Mouse (Mus musculus) cerebellum, postnatal 4 days (tissue): ENCODE data around the gene Kcnd2.

Source experiments
- DNase-seq, 2 experiments: peaks; one replicate each; pipeline ENCODE4 v3.0.0; 2022; ENCODE audit warnings: low spot score in 2 of 2, mixed read lengths in 1 of 2

Gene Kcnd2

DNA sequence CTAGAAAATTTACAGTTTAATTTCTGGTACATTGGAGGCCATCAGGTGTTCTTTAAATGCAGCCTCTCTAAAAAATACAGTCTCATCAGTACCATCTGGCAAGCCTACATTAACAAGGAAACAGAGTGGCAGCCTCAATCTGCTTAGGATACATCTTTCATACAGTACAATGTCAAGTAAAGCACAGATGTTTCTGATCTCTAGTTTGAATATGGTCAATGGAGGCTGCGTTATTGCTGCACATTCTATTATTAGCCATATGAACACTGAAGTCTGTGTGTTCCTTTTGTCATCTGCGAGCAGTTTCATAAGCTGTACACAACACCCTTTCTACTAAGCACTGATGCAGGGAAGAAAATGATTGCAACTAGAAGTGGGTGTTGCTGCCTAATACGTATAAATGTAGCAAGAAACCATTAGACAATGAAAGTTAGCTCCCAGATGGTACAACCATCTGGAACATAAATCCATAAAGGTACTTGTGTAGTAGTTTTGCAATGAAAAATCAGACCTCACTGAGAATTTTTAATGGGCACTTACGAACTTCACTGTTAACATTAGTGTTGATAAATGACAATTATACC, 209.0 kb downstream of the Kcnd2 start:
- no peak for DNase-seq

GRCm38 (mm10) chr6:21431120-21431519, 215.8 kb downstream of the Kcnd2 start:
- no peak for DNase-seq

- DNase-seq: no peak
These were observed 249.4 kb downstream of the Kcnd2 start for GRCm38 (mm10) chr6:21464719-21465118.

GRCm38 (mm10) chr6:21471891-21472544, 256.7 kb downstream of the Kcnd2 start:
- DNase-seq: no peak

GRCm38 (mm10) chr6:21482714-21483113, 267.4 kb downstream of the Kcnd2 start:
- no peak for DNase-seq

DNA sequence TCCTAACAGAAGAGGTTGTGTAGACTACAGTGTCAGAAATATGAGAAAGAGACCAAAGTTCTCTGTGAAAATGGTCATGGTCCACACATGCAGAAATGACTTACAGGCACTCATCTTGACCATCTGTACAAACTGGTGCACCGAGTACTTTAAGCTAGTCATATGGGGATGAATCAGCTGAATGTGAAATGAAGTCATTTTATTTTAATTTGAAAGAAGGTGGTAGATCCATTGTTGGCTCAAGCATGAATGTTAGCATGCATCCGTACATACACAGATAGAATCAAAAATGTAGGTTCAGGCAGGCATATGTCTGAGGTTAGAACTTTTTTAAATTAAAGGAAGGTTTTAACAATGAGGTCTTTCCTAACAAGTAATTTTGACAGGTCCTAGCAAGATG, 273.2 kb downstream of the Kcnd2 start:
- no peak for DNase-seq

DNA sequence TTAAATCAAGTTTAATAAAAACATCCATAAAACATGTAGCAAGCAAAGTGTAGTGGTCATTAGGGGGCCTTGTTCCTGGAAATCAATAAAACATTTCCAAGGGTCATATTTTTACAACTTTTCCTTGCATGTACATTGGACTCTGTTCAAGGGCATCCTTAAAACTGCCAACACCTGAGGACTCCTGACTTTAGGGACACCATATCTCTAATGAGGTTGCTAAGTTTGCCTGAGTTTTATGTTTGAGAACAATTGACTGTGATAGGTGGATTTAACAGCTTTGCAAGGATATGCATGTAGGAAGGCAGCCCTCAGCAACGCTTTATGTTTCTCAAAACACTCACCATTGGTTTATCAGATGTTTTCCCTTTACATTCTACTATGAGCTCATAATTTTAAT, 287.6 kb downstream of the Kcnd2 start:
- no peak for DNase-seq

DNA sequence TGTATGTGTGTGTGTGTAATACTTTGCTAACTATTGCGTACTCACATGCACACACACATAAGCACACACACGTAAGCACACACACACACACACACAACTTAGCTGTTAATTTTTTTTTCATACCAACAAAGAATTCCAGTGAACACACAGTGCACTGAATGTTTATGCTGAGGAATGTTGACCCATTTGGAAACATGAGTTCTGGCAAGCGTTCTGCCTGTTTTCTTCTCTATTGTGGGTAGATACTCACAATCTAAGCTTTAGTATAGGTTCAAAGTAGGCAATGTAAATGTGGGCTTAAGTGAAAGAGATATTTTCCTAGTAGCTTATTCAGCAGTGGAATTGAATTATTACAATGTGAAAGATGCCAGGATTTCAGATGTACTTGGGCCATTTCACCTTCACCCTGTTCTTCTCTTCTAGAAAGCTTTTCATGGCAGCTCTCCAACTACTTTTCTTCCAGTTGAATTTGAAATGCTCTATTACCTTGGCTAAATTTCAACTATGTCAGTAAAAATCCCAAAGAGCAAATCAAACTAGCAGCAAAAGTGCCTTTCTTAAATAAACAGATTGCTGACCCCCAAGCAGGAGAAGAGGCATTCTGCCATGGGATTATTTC, 295.4 kb downstream of the Kcnd2 start:
- DNase-seq: no peak

GRCm38 (mm10) chr6:21520351-21520750, 305.0 kb downstream of the Kcnd2 start:
- DNase-seq: no peak

DNA sequence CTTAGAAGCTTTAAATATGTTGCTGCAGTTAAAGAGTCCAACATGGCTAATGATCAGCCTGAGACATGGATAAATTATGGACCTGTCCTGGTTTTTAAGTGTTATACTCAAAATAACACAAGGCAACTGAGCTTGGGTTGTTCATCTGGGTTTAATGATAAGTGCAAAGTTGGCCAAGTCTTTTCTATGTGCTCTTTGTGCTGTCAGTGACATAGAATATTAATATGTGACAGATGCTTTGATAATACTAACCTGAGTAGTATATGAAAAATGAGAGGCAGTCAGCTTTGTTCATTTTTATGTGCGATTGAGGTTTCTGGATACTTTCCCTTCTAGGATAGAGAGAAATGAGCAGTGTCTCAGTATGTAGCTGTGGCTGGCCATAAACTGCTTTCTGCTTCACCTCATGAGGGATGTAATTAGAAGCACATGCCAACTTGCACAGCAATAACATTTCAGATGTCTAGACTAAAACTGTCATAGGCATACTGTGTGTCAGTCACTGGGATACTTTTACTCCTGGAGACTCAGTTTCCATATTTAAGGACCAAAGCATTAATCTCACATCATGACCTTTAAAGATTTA, 312.3 kb downstream of the Kcnd2 start:
- DNase-seq: no peak

DNA sequence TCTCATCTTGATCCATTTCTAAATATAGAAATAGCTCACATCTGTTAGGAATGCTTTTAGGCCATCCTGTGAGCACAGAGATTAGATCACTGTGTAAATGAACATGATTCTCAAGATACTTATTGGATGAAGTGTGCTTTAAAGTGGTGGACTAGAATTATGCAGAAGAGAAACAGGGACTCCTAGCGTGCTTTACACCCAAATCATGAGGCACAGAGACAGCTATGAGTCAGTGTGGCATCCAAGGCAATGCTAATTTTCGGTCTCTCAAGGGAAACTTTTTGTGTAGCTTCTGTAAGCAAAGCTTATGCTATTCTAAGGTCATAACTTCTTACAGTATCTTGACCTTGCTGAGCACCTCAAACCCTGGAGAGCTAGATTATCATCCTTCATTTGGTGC, 318.7 kb downstream of the Kcnd2 start:
- DNase-seq: no peak

DNA sequence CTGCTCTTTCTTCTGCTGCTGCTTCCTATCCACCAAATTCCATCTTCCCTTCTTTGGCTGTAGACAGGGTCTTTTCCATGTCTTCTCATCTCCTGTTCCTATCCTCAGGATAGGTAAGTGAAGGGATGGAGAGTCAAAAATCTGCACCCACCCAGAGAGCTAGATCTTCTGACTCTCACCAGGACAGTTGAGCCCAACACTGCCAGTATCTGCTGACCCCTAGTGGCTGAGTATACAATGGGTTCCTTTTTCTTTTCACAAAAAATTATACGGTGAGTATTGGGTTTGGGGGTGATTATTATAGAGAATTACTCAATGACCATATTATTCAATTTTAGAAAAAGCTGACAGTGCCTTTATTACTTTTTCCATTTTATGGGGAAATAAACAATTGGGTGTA, 319.5 kb downstream of the Kcnd2 start:
- peak in 1 of 2 experiments; percentile 6 for DNase-seq

- no peak for DNase-seq
These were observed 336.2 kb downstream of the Kcnd2 start for GRCm38 (mm10) chr6:21551501-21551900.

GRCm38 (mm10) chr6:21570964-21571363, 355.7 kb downstream of the Kcnd2 start:
- DNase-seq: no peak

DNA sequence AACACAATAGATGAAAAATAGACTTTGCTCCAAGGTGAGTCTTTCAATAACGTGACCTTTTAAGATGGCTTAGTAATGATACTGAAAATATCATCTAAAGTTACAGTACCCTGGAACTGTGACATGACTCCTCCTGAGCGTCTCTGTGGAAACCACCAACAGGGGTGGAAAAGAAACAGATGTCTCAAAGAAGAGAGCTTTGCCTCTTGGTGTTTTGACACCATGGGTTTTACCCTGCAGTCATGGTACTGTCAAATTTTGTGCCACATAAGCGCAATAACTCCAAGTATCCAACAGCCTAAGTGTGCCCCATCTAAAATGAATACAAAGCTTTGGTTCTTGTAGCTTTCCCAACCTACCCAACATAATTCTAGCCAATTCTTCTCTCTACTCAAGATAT, 374.9 kb downstream of the Kcnd2 start:
- no peak for DNase-seq

GRCm38 (mm10) chr6:21597424-21597823, 382.1 kb downstream of the Kcnd2 start:
- DNase-seq: no peak

DNA sequence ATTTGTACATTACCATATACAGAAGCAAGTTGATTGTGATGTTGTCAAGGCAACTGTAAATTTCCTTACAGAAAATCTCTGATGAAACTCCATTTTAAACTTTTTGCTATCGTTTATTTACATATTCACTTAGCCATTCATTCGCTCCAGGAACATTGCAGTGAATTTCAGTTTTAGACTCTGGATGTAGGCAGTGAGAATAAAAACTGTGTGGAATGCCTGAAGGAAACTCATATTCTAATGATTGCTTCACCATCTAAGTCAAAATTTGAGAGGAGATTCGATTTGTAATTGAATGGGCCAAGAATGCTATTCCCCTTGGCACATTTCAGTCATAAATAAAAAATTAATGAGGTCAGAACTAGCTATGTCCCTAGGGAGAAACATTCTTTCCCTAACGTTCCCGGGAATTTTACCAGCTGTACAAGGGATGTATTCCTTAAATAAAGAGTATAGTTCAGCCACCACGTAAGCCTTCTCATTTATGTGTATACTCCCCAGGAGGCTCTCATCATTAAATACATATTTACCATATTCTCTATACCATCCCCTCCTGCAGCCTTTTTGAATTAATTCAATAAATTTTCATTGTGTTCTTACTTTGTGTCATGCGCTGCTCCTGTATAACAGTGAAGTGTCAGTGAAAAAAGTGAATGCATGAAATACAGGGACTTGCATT, 394.2 kb downstream of the Kcnd2 start:
- DNase-seq: no peak

- DNase-seq: no peak
These were observed 414.7 kb downstream of the Kcnd2 start for GRCm38 (mm10) chr6:21629989-21630388.

GRCm38 (mm10) chr6:21655681-21656080, 440.4 kb downstream of the Kcnd2 start:
- no peak for DNase-seq

- no peak for DNase-seq
These were observed 448.8 kb downstream of the Kcnd2 start for GRCm38 (mm10) chr6:21664135-21664534.

DNA sequence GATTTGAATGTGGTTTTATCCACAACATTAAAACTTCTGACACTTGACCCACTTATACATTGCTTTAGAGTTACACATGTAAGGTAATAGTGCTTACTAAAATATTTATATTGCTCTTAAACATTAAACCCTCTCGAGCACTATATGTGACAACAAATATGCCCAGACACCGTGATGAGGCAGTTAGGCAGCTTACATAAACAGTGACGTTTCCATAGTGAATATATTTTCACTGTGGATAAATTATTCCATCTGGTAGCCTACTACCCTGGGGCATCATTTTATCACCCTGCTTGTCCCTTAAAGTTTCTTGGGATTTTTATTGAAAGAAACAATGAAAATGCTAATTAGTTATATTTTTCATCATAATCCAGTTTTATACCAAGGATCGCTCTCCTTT, 449.3 kb downstream of the Kcnd2 start:
- DNase-seq: no peak

DNA sequence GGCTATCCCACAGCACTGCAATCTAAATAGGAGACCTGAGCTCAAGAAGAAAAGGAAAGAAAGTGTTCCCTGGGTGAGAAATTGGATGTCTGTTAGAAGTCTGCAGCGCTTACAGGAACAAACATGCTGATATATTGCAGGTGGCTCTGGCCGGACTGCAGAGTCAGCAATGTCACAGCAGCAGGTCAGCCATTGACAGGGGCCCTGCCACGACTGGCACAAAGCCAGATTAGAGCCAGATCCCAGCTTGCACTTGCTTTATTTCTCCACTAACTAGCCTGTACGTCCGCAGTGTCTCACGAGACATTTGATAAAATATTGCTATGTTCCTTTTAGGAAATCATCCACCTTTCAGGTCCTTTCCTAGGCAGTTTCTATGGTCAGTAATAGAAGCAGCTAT, 468.9 kb downstream of the Kcnd2 start:
- DNase-seq: peak in 1 of 2 experiments; percentile 45
